ENCODE assay signal across 12 mouse cellular contexts in genomic region chr11:46085398-46086163, GRCm38 (mm10). TPM values are rescaled to one million over a fixed set of nuclear protein-coding genes. Genes with fewer than 3 reads are reported as not detected.
DNase-seq lines count a peak whose midpoint lies in the region; ATAC-seq lines count a peak whose summit lies in the region.
"Had no signal": no experiment of that assay in that cellular context is flagged by ENCODE, and none has a peak within 500 bp of the region (broad histone marks: within the 10 kb centered on the region; RNA-seq: fewer than 3 reads in every experiment).

No protein-coding gene starts in this region.

- no peak overlapping the region for H3K4me3 ChIP-seq in stomach, embryonic 15.5 days (replicated peaks)
- H3K4me3 ChIP-seq: forebrain, embryonic 13.5 days; limb, embryonic 12.5 days; megakaryocyte, embryonic 14.5 days had no signal

- H3K27me3 ChIP-seq in stomach, embryonic 15.5 days (replicated peaks) = no peaks in the 10 kb centered on the region
- H3K27me3 ChIP-seq: forebrain, embryonic 13.5 days; limb, embryonic 12.5 days; megakaryocyte, embryonic 14.5 days had no signal

- ATAC-seq in stomach, embryonic 15.5 days (ENCODE audit: insufficient read depth, low FRiP score, low read depth) = no peak
- no peak for ATAC-seq in megakaryocyte progenitor cell, adult 5-6 weeks (replicated peaks; ENCODE audit: poor library complexity)
- ATAC-seq: forebrain, embryonic 13.5 days had no signal

- H3K4me2 ChIP-seq in stomach, embryonic 15.5 days = no peak overlapping the region
- H3K4me2 ChIP-seq: forebrain, embryonic 13.5 days; limb, embryonic 12.5 days had no signal

- no peak overlapping the region for H3K9ac ChIP-seq in stomach, embryonic 15.5 days
- H3K9ac ChIP-seq: forebrain, embryonic 13.5 days; limb, embryonic 12.5 days had no signal

- H3K36me3 ChIP-seq in stomach, embryonic 15.5 days = no peaks in the 10 kb centered on the region

- DNase-seq in ovary, adult 18-20 months (ENCODE audit: low spot score) = peak; percentile 35
- no peak for DNase-seq in ovary, postnatal 10 days (ENCODE audit: low spot score)
- DNase-seq in gonadal fat pad, adult 2 months (ENCODE audit: low read depth) = peak; percentile 30
- peak; percentile 81 to 84 for DNase-seq in heart, postnatal 10 days
- no peak for DNase-seq in testis, postnatal 10 days (ENCODE audit: low spot score)
- no peak for DNase-seq in neural tube, embryonic 10.5 days (ENCODE audit: extremely low spot score, low spot score)
- DNase-seq: layer of hippocampus, adult 9-11 months had no signal

- 0 out of 2 replicates have a peak overlapping the region, but pooled peaks have one; percentile 17 for H3K27ac ChIP-seq in stomach, embryonic 15.5 days
- H3K27ac ChIP-seq: forebrain, embryonic 13.5 days; limb, embryonic 12.5 days had no signal

- peaks cover 20% of the 10 kb centered on the region for H3K4me1 ChIP-seq in stomach, embryonic 15.5 days

- no peaks in the 10 kb centered on the region for H3K9me3 ChIP-seq in stomach, embryonic 15.5 days
- H3K9me3 ChIP-seq: forebrain, embryonic 13.5 days; limb, embryonic 12.5 days; megakaryocyte, embryonic 14.5 days had no signal

- 81% methylated on average over 10 of the region's 10 CpGs for WGBS in stomach, embryonic 15.5 days

- intact Hi-C loops in heart, postnatal 10 days (cut with DNase I) = no loop called here

RNA-seq across cellular contexts. Expression of gene Adam19, which starts 29.8 kb away (rescaled TPM):
- polyA plus RNA-seq in gonadal fat pad, adult 2 months (2012; rRNA removed) = 7.4 and 8.6 TPM in 2 replicates
- total RNA-seq in heart, postnatal 10 days (2021) = 100 to 1,000 TPM; 115 to 153 TPM
- 17.1 and 20.4 TPM in 2 replicates for polyA plus RNA-seq in stomach, embryonic 15.5 days (2015; fragmentation: Nextera tagmentation; extraction: Ambion mirVana)
- 0.49 and 0.76 TPM in 2 replicates for total RNA-seq in megakaryocyte progenitor cell, adult 5-6 weeks (2015)
- 0.46 and 0.64 TPM in 2 replicates for total RNA-seq in megakaryocyte progenitor cell, adult 5-6 weeks (2017)

RNA-seq across cellular contexts. Expression of gene Gm12166, which starts 33.5 kb away (rescaled TPM):
- polyA plus RNA-seq in gonadal fat pad, adult 2 months (2012; rRNA removed) = 11.5 and 13.8 TPM in 2 replicates
- total RNA-seq in heart, postnatal 10 days (2021) = 1 to 10 TPM; 2.5 to 3.4 TPM
- 5.5 and 11.1 TPM in 2 replicates for polyA plus RNA-seq in stomach, embryonic 15.5 days (2015; fragmentation: Nextera tagmentation; extraction: Ambion mirVana)
- total RNA-seq in megakaryocyte progenitor cell, adult 5-6 weeks (2015) = 18.5 and 19.4 TPM in 2 replicates
- 13.0 and 26.7 TPM in 2 replicates for total RNA-seq in megakaryocyte progenitor cell, adult 5-6 weeks (2017)

Comparison
In these comparisons a context has a peak if more than half of its experiments do, and no peak if none do; other contexts are left out.
1. DNase-seq: peak in ovary, adult 18-20 months (single experiment), gonadal fat pad, adult 2 months (single experiment) and heart, postnatal 10 days (2 of 2); none in ovary, postnatal 10 days (single experiment), testis, postnatal 10 days (single experiment) and neural tube, embryonic 10.5 days (single experiment).
2. RNA of gene Adam19, which starts 29.8 kb away (total RNA-seq): 115 to 153 TPM in heart, postnatal 10 days; 0.46 to 0.76 TPM in megakaryocyte progenitor cell, adult 5-6 weeks; every median in the first group is over 10 times any median in the second.